Mouse (Mus musculus): ENCODE results near the gene Tbc1d30. TPM values are rescaled to one million over a fixed set of nuclear protein-coding genes. Genes with fewer than 3 reads are reported as not detected.

Tbc1d30 gene
- polyA plus RNA-seq, 1 experiment from 2014 or later = 5.3 TPM

GRCm38 (mm10) chr10:121242596-121242995 lies 108.5 kb downstream of the Tbc1d30 start:
- no peaks in the 10 kb centered on the region for H3K9me3 ChIP-seq (ENCODE audit: control insufficient read depth, low read length)
- WGBS = 75% methylated on average over 10 of the region's 10 CpGs
- ATAC-seq (ENCODE audit: insufficient read depth, low FRiP score, low TSS enrichment) = no peak
- no peaks in the 10 kb centered on the region for H3K36me3 ChIP-seq (ENCODE audit: control insufficient read depth, insufficient read depth, low read length)
- no peak for DNase-seq (ENCODE audit: low spot score)
- H3K9ac ChIP-seq (ENCODE audit: low read length) = no peak overlapping the region
- H3K27ac ChIP-seq (ENCODE audit: low read depth, low read length) = no peak overlapping the region
- H3K4me2 ChIP-seq (ENCODE audit: low read depth) = no peak overlapping the region
- no peak overlapping the region for H3K4me3 ChIP-seq (ENCODE audit: low read depth, low read length)
- H3K27me3 ChIP-seq (ENCODE audit: control insufficient read depth, insufficient read depth, low read length) = no peaks in the 10 kb centered on the region
- no peaks in the 10 kb centered on the region for H3K4me1 ChIP-seq (ENCODE audit: control insufficient read depth, insufficient read depth, low read length)

- Histone ChIP-seq H3K4me1 (ENCODE audit: control insufficient read depth, insufficient read depth, low read length) (no peaks in the 10 kb centered on the region), H3K36me3 (ENCODE audit: control insufficient read depth, insufficient read depth, low read length) (no peaks in the 10 kb centered on the region), H3K27me3 (ENCODE audit: control insufficient read depth, insufficient read depth, low read length) (no peaks in the 10 kb centered on the region), H3K4me3 (ENCODE audit: low read depth, low read length) (no peak overlapping the region), H3K9me3 (ENCODE audit: control insufficient read depth, low read length) (no peaks in the 10 kb centered on the region), H3K4me2 (ENCODE audit: low read depth) (no peak overlapping the region), H3K9ac (ENCODE audit: low read length) (no peak overlapping the region), H3K27ac (ENCODE audit: low read depth, low read length) (no peak overlapping the region)
- ATAC-seq (ENCODE audit: insufficient read depth, low FRiP score, low TSS enrichment) (no peak), DNase-seq (ENCODE audit: low spot score) (no peak)
- 91% methylated on average over 10 of the region's 10 CpGs for WGBS
Observed at GRCm38 (mm10) chr10:121239065-121239464, 112.0 kb downstream of the Tbc1d30 start.

- Histone ChIP-seq H3K27me3 (ENCODE audit: control insufficient read depth, insufficient read depth, low read length) (no peaks in the 10 kb centered on the region), H3K4me1 (ENCODE audit: control insufficient read depth, insufficient read depth, low read length) (no peaks in the 10 kb centered on the region), H3K4me3 (ENCODE audit: low read depth, low read length) (no peak overlapping the region), H3K36me3 (ENCODE audit: control insufficient read depth, insufficient read depth, low read length) (no peaks in the 10 kb centered on the region), H3K9ac (ENCODE audit: low read length) (no peak overlapping the region), H3K4me2 (ENCODE audit: low read depth) (no peak overlapping the region), H3K27ac (ENCODE audit: low read depth, low read length) (no peak overlapping the region), H3K9me3 (ENCODE audit: control insufficient read depth, low read length) (no peaks in the 10 kb centered on the region)
- 62% methylated on average over 16 of the region's 16 CpGs for WGBS
- ATAC-seq (ENCODE audit: insufficient read depth, low FRiP score, low TSS enrichment) (no peak), DNase-seq (ENCODE audit: low spot score) (no peak)
Observed at GRCm38 (mm10) chr10:121238551-121238950, 112.5 kb downstream of the Tbc1d30 start.

GRCm38 (mm10) chr10:121237377-121237776 lies 113.7 kb downstream of the Tbc1d30 start:
- no peaks in the 10 kb centered on the region for H3K27me3 ChIP-seq (ENCODE audit: control insufficient read depth, insufficient read depth, low read length)
- WGBS = 84% methylated on average over 5 of the region's 5 CpGs

GRCm38 (mm10) chr10:121235167-121235824 lies 115.8 kb downstream of the Tbc1d30 start:
- no peak overlapping the region for H3K27ac ChIP-seq (ENCODE audit: low read depth, low read length)

More at GRCm38 (mm10) chr10:121237377-121237776, 113.7 kb downstream of the Tbc1d30 start:
- Histone ChIP-seq H3K4me1 (ENCODE audit: control insufficient read depth, insufficient read depth, low read length) (no peaks in the 10 kb centered on the region), H3K4me2 (ENCODE audit: low read depth) (no peak overlapping the region), H3K9me3 (ENCODE audit: control insufficient read depth, low read length) (no peaks in the 10 kb centered on the region), H3K27ac (ENCODE audit: low read depth, low read length) (no peak overlapping the region), H3K4me3 (ENCODE audit: low read depth, low read length) (no peak overlapping the region), H3K9ac (ENCODE audit: low read length) (no peak overlapping the region), H3K36me3 (ENCODE audit: control insufficient read depth, insufficient read depth, low read length) (no peaks in the 10 kb centered on the region)
- no peak for DNase-seq (ENCODE audit: low spot score)
- ATAC-seq (ENCODE audit: insufficient read depth, low FRiP score, low TSS enrichment) = no peak

GRCm38 (mm10) chr10:121234476-121234875 lies 116.6 kb downstream of the Tbc1d30 start:
- H3K4me3 ChIP-seq (ENCODE audit: low read depth, low read length) = no peak overlapping the region
- no peak overlapping the region for H3K9ac ChIP-seq (ENCODE audit: low read length)
- no peak overlapping the region for H3K27ac ChIP-seq (ENCODE audit: low read depth, low read length)
- ATAC-seq (ENCODE audit: insufficient read depth, low FRiP score, low TSS enrichment) (no peak), DNase-seq (ENCODE audit: low spot score) (no peak)
- H3K9me3 ChIP-seq (ENCODE audit: control insufficient read depth, low read length) = no peaks in the 10 kb centered on the region
- 81% methylated on average over 3 of the region's 3 CpGs for WGBS
- H3K4me1 ChIP-seq (ENCODE audit: control insufficient read depth, insufficient read depth, low read length) = no peaks in the 10 kb centered on the region
- no peaks in the 10 kb centered on the region for H3K27me3 ChIP-seq (ENCODE audit: control insufficient read depth, insufficient read depth, low read length)
- H3K4me2 ChIP-seq (ENCODE audit: low read depth) = no peak overlapping the region
- no peaks in the 10 kb centered on the region for H3K36me3 ChIP-seq (ENCODE audit: control insufficient read depth, insufficient read depth, low read length)

More at GRCm38 (mm10) chr10:121235167-121235824, 115.8 kb downstream of the Tbc1d30 start:
- Histone ChIP-seq H3K9ac (ENCODE audit: low read length) (no peak overlapping the region), H3K9me3 (ENCODE audit: control insufficient read depth, low read length) (no peaks in the 10 kb centered on the region), H3K36me3 (ENCODE audit: control insufficient read depth, insufficient read depth, low read length) (no peaks in the 10 kb centered on the region), H3K4me1 (ENCODE audit: control insufficient read depth, insufficient read depth, low read length) (no peaks in the 10 kb centered on the region), H3K27me3 (ENCODE audit: control insufficient read depth, insufficient read depth, low read length) (no peaks in the 10 kb centered on the region), H3K4me3 (ENCODE audit: low read depth, low read length) (no peak overlapping the region), H3K4me2 (ENCODE audit: low read depth) (no peak overlapping the region)
- no peak for ATAC-seq (ENCODE audit: insufficient read depth, low FRiP score, low TSS enrichment)
- no peak for DNase-seq (ENCODE audit: low spot score)
- 73% methylated on average over 10 of the region's 10 CpGs for WGBS

GRCm38 (mm10) chr10:121228422-121228953 lies 122.6 kb downstream of the Tbc1d30 start:
- no peaks in the 10 kb centered on the region for H3K36me3 ChIP-seq (ENCODE audit: control insufficient read depth, insufficient read depth, low read length)
- no peaks in the 10 kb centered on the region for H3K9me3 ChIP-seq (ENCODE audit: control insufficient read depth, low read length)
- ATAC-seq (ENCODE audit: insufficient read depth, low FRiP score, low TSS enrichment) (no peak), DNase-seq (ENCODE audit: low spot score) (no peak)
- H3K9ac ChIP-seq (ENCODE audit: low read length) = no peak overlapping the region
- no peaks in the 10 kb centered on the region for H3K4me1 ChIP-seq (ENCODE audit: control insufficient read depth, insufficient read depth, low read length)
- no peaks in the 10 kb centered on the region for H3K27me3 ChIP-seq (ENCODE audit: control insufficient read depth, insufficient read depth, low read length)
- no peak overlapping the region for H3K4me2 ChIP-seq (ENCODE audit: low read depth)
- no peak overlapping the region for H3K27ac ChIP-seq (ENCODE audit: low read depth, low read length)
- no peak overlapping the region for H3K4me3 ChIP-seq (ENCODE audit: low read depth, low read length)
- WGBS = 72% methylated on average over 15 of the region's 15 CpGs

- DNase-seq (ENCODE audit: low spot score) (peak; percentile 42), ATAC-seq (ENCODE audit: insufficient read depth, low FRiP score, low TSS enrichment) (no peak)
- 40% methylated on average over 16 of the region's 16 CpGs for WGBS
- Histone ChIP-seq H3K4me3 (ENCODE audit: low read depth, low read length) (no peak overlapping the region), H3K27me3 (ENCODE audit: control insufficient read depth, insufficient read depth, low read length) (no peaks in the 10 kb centered on the region), H3K9ac (ENCODE audit: low read length) (no peak overlapping the region), H3K4me1 (ENCODE audit: control insufficient read depth, insufficient read depth, low read length) (no peaks in the 10 kb centered on the region), H3K9me3 (ENCODE audit: control insufficient read depth, low read length) (no peaks in the 10 kb centered on the region), H3K4me2 (ENCODE audit: low read depth) (no peak overlapping the region), H3K27ac (ENCODE audit: low read depth, low read length) (no peak overlapping the region), H3K36me3 (ENCODE audit: control insufficient read depth, insufficient read depth, low read length) (no peaks in the 10 kb centered on the region)
Observed at GRCm38 (mm10) chr10:121227988-121228409, 123.1 kb downstream of the Tbc1d30 start.

GRCm38 (mm10) chr10:121227403-121227802 lies 123.7 kb downstream of the Tbc1d30 start:
- H3K27ac ChIP-seq (ENCODE audit: low read depth, low read length) = no peak overlapping the region
- no peaks in the 10 kb centered on the region for H3K27me3 ChIP-seq (ENCODE audit: control insufficient read depth, insufficient read depth, low read length)
- no peak overlapping the region for H3K4me3 ChIP-seq (ENCODE audit: low read depth, low read length)
- no peaks in the 10 kb centered on the region for H3K9me3 ChIP-seq (ENCODE audit: control insufficient read depth, low read length)
- DNase-seq (ENCODE audit: low spot score) (no peak), ATAC-seq (ENCODE audit: insufficient read depth, low FRiP score, low TSS enrichment) (no peak)
- no peaks in the 10 kb centered on the region for H3K4me1 ChIP-seq (ENCODE audit: control insufficient read depth, insufficient read depth, low read length)
- H3K9ac ChIP-seq (ENCODE audit: low read length) = no peak overlapping the region
- no peaks in the 10 kb centered on the region for H3K36me3 ChIP-seq (ENCODE audit: control insufficient read depth, insufficient read depth, low read length)
- H3K4me2 ChIP-seq (ENCODE audit: low read depth) = no peak overlapping the region
- WGBS = 74% methylated on average over 5 of the region's 5 CpGs
